Mouse (Mus musculus) ES-E14 (cell line): ENCODE measurements around the gene Myod1.

ENCODE experiments used
- CHD2 ChIP-seq: IDR thresholded peaks from 2 replicates; pipeline ENCODE4 v1.6.1; 2014; ENCODE audit warnings: mild to moderate bottlenecking, low read depth, low read length, inconsistent platforms
- HCFC1 ChIP-seq: IDR thresholded peaks from 2 replicates; pipeline ENCODE4 v1.6.1; 2012; ENCODE audit warnings: low read length, inconsistent platforms, borderline replicate concordance; ENCODE audit not compliant: insufficient read depth
- MAFK ChIP-seq: IDR thresholded peaks from 2 replicates; pipeline ENCODE4 v1.6.1; 2014; ENCODE audit warnings: mild to moderate bottlenecking, low read depth, low read length, inconsistent platforms; ENCODE audit not compliant: insufficient read depth
- ZC3H11A ChIP-seq: IDR thresholded peaks from 2 replicates; pipeline ENCODE4 v1.6.1; 2012; ENCODE audit warnings: low read depth, mild to moderate bottlenecking, inconsistent platforms, low read length, borderline replicate concordance
- ZNF384 ChIP-seq: IDR thresholded peaks from 2 replicates; pipeline ENCODE4 v1.6.1; 2012; ENCODE audit warnings: low read depth, low read length, inconsistent platforms

DNA sequence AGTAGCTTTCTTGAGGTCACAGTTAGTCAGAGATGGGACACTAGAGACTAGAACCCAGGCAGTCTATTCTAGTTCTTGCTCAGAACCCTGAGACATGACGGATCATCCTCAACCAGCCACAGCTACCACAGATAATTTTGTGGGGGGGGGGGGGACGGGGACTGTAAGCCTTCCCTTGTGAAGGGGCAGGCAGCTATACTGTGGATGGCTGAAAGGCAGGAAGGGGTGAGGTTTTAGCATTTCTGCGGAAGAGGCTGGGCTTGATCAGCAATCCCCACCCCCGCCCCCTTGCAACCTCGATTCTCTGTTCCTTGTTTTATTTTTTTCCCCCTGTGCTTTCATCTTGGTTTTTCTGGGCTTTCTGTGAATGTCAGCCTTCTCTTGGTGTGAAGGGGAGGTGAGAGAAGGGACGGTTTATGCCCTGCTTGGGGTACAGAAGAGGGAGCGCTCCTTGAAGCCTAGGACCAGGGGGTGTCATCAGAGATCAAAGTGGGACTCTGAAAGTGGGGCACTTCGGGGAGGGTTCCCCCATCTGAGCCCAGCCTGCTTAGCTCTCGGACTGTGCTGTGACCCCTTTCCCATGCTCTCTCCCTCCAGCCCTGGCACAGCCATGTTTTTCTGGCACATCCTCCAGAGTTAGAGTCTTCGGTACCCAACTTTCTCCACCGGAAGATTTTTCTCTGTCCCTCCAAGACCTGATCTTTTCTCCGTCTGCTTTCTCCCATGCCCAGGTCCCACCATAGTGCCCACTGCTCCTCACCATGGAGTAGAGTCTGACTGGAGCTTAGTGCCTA lies 17.6 kb downstream of the Myod1 start:
- TF ChIP-seq ZNF384, result no peak
- no peak for TF ChIP-seq MAFK
- TF ChIP-seq ZC3H11A, result no peak
- TF ChIP-seq HCFC1, result no peak
- TF ChIP-seq CHD2, result no peak
